Mouse (Mus musculus) testis, adult 2 months (tissue): ENCODE measurements around the gene Asrgl1. TPM values are rescaled to one million over a fixed set of nuclear protein-coding genes. Genes with fewer than 3 reads are reported as not detected.
A peak's percentile ranks its signal among the peaks of the same experiment; 100 is the strongest.

Experiments
- H3K27ac ChIP-seq: fragments of 200-500 bp; 2 replicates; pipeline ENCODE4 v1.5.1; 2012; ENCODE audit warnings: low read depth, low read length; ENCODE audit not compliant: control insufficient read depth, insufficient read depth
- H3K27me3 ChIP-seq: fragments of 200-500 bp; 2 replicates; pipeline ENCODE4 v1.6.1; 2012; ENCODE audit warnings: mild to moderate bottlenecking, low read length, moderate library complexity; ENCODE audit not compliant: control insufficient read depth, insufficient read depth
- H3K36me3 ChIP-seq: fragments of 200-500 bp; 2 replicates; pipeline ENCODE4 v1.6.1; 2012; ENCODE audit warnings: mild to moderate bottlenecking, low read length; ENCODE audit not compliant: control insufficient read depth, insufficient read depth
- H3K4me1 ChIP-seq: fragments of 200-500 bp; 2 replicates; pipeline ENCODE4 v1.6.1; 2012; ENCODE audit warnings: low read length; ENCODE audit not compliant: control insufficient read depth, insufficient read depth
- H3K4me3 ChIP-seq: fragments of 200-500 bp; 2 replicates; pipeline ENCODE4 v1.5.1; 2012; ENCODE audit warnings: low read depth, mild to moderate bottlenecking, low read length, moderate library complexity, mixed read lengths; ENCODE audit not compliant: control insufficient read depth
- CTCF ChIP-seq: fragments of 200-500 bp; IDR thresholded peaks from 2 replicates; pipeline ENCODE4 v1.5.1; 2012; ENCODE audit warnings: low read depth, mild to moderate bottlenecking, inconsistent platforms, low read length, moderate library complexity; ENCODE audit not compliant: control insufficient read depth, insufficient read depth, insufficient replicate concordance
- POLR2A ChIP-seq: fragments of 200-500 bp; IDR thresholded peaks from 2 replicates; pipeline ENCODE4 v1.6.1; 2012; ENCODE audit warnings: low read depth, mild to moderate bottlenecking, inconsistent platforms, low read length, moderate library complexity; ENCODE audit not compliant: control insufficient read depth
- polyA plus RNA-seq: library from polyadenylated mRNA; depleted of rRNA; stranded (reverse); fragments of >200 nt; gene quantifications from 2 replicates; pipeline ENCODE4 v1.2.3, GENCODE M21; 2012

Gene Asrgl1
- polyA plus RNA-seq, 1 experiment = 232 TPM

GRCm38 (mm10) chr19:9112043-9112442 lies 23.4 kb downstream of the Asrgl1 start:
- no peaks in the 10 kb centered on the region for H3K27me3 ChIP-seq
- TF ChIP-seq POLR2A = no peak
- no peak for TF ChIP-seq CTCF
- no peaks in the 10 kb centered on the region; the same call in 1 of the 2 replicates for H3K36me3 ChIP-seq
- H3K4me1 ChIP-seq = no peaks in the 10 kb centered on the region
- no peak overlapping the region for H3K4me3 ChIP-seq
- H3K27ac ChIP-seq = no peak overlapping the region

GRCm38 (mm10) chr19:9110182-9110869 lies 25.1 kb downstream of the Asrgl1 start:
- H3K36me3 ChIP-seq = no peaks in the 10 kb centered on the region; the same call in 1 of the 2 replicates
- no peak for TF ChIP-seq POLR2A
- no peak for TF ChIP-seq CTCF
- H3K27ac ChIP-seq = no peak overlapping the region; the same call in 1 of the 2 replicates

GRCm38 (mm10) chr19:9108536-9108935 lies 26.9 kb downstream of the Asrgl1 start:
- no peak overlapping the region for H3K4me3 ChIP-seq
- peaks cover 4% of the 10 kb centered on the region; the same call in 1 of the 2 replicates for H3K4me1 ChIP-seq
- no peak overlapping the region for H3K27ac ChIP-seq
- no peak for TF ChIP-seq CTCF
- no peak for TF ChIP-seq POLR2A
- H3K36me3 ChIP-seq = no peaks in the 10 kb centered on the region
- no peaks in the 10 kb centered on the region for H3K27me3 ChIP-seq

More at GRCm38 (mm10) chr19:9110182-9110869, 25.1 kb downstream of the Asrgl1 start:
- H3K4me1 ChIP-seq = peaks cover 4% of the 10 kb centered on the region; the same call in 1 of the 2 replicates
- H3K4me3 ChIP-seq = no peak overlapping the region
- H3K27me3 ChIP-seq = no peaks in the 10 kb centered on the region

GRCm38 (mm10) chr19:9107379-9107755 lies 28.1 kb downstream of the Asrgl1 start:
- H3K36me3 ChIP-seq = no peaks in the 10 kb centered on the region
- TF ChIP-seq CTCF = no peak
- TF ChIP-seq POLR2A = no peak
- no peak overlapping the region for H3K4me3 ChIP-seq
- H3K27me3 ChIP-seq = no peaks in the 10 kb centered on the region
- peak overlapping the region; percentile 3; the same call in 1 of the 2 replicates for H3K27ac ChIP-seq
- H3K4me1 ChIP-seq = peaks cover 4% of the 10 kb centered on the region; the same call in 1 of the 2 replicates

- Histone ChIP-seq H3K4me1 (peaks cover 4% of the 10 kb centered on the region; the same call in 1 of the 2 replicates), H3K36me3 (no peaks in the 10 kb centered on the region), H3K27ac (peak overlapping the region; percentile 76; the same call in 1 of the 2 replicates), H3K27me3 (no peaks in the 10 kb centered on the region), H3K4me3 (no peak overlapping the region)
- TF ChIP-seq CTCF = no peak
- TF ChIP-seq POLR2A = no peak
Measured at GRCm38 (mm10) chr19:9106751-9107378, 28.6 kb downstream of the Asrgl1 start.

- TF ChIP-seq CTCF (no peak), POLR2A (no peak)
- Histone ChIP-seq H3K4me3 (no peak overlapping the region), H3K27ac (peak overlapping the region; percentile 76), H3K36me3 (no peaks in the 10 kb centered on the region), H3K4me1 (peaks cover 4% of the 10 kb centered on the region; the same call in 1 of the 2 replicates), H3K27me3 (no peaks in the 10 kb centered on the region)
Measured at GRCm38 (mm10) chr19:9106096-9106495, 29.3 kb downstream of the Asrgl1 start.

- H3K27me3 ChIP-seq = no peaks in the 10 kb centered on the region
- no peak overlapping the region for H3K27ac ChIP-seq
- TF ChIP-seq CTCF = no peak
- no peak for TF ChIP-seq POLR2A
- peaks cover 4% of the 10 kb centered on the region; the same call in 1 of the 2 replicates for H3K4me1 ChIP-seq
- no peak overlapping the region for H3K4me3 ChIP-seq
- H3K36me3 ChIP-seq = no peaks in the 10 kb centered on the region
Measured at GRCm38 (mm10) chr19:9105101-9105685, 30.2 kb downstream of the Asrgl1 start.
